Mouse (Mus musculus) lung, embryonic 14.5 days (tissue): Measurements from ENCODE around the gene Mepe. TPM values are rescaled to one million over a fixed set of nuclear protein-coding genes. Genes with fewer than 3 reads are reported as not detected.

Experiments used
- ATAC-seq: fragments of 200-750 bp; cut with Nextera tagmentation; 2 replicates; pipeline ENCODE4 v1.8.0; 2017; ENCODE audit warnings: mild to moderate bottlenecking, moderate TSS enrichment, moderate library complexity; ENCODE audit not compliant: insufficient read depth
- DNase-seq: peaks from one replicate; pipeline ENCODE4 v3.0.0-alpha.2; 2015
- H3K27ac ChIP-seq: fragments of 300-500 bp; sonication (generic); 2 replicates; pipeline ENCODE4 v1.5.1; 2014; ENCODE audit warnings: low read depth, mild to moderate bottlenecking, moderate library complexity
- H3K27me3 ChIP-seq: fragments of 300-500 bp; sonication (generic); 2 replicates; pipeline ENCODE4 v1.6.1; 2014; ENCODE audit warnings: low read length, control low read depth; ENCODE audit not compliant: insufficient read depth
- H3K36me3 ChIP-seq: fragments of 300-500 bp; sonication (generic); 2 replicates; pipeline ENCODE4 v1.6.1; 2014; ENCODE audit warnings: control low read depth; ENCODE audit not compliant: insufficient read depth
- H3K4me1 ChIP-seq: fragments of 300-500 bp; sonication (generic); 2 replicates; pipeline ENCODE4 v1.6.1; 2014; ENCODE audit warnings: antibody characterized with exemption, control low read depth; ENCODE audit not compliant: insufficient read depth
- H3K4me2 ChIP-seq: fragments of 300-500 bp; sonication (generic); 2 replicates; pipeline ENCODE4 v1.6.1; 2014; ENCODE audit warnings: mild to moderate bottlenecking
- H3K4me3 ChIP-seq: fragments of 300-500 bp; sonication (generic); 2 replicates; pipeline ENCODE4 v1.5.1; 2014; ENCODE audit warnings: low read depth, low read length
- H3K9ac ChIP-seq: fragments of 300-500 bp; sonication (generic); 2 replicates; pipeline ENCODE4 v1.6.1; 2014
- H3K9me3 ChIP-seq: fragments of 300-500 bp; sonication (generic); 2 replicates; pipeline ENCODE4 v1.6.1; 2016; ENCODE audit warnings: low read depth, low read length, control low read depth
- CTCF ChIP-seq: IDR thresholded peaks from 2 replicates; pipeline ENCODE4 v1.5.1; 2016; ENCODE audit warnings: antibody characterized with exemption, low read depth
- WGBS: fragments of 180-500 bp; shearing (Covaris S2); extraction: QIAGEN DNeasy Blood & Tissue Kit; methylation state at CpG from one replicate; pipeline ENCODE4 v1.1.7; 2014; 5-methylcytosine and 5-hydroxymethylcytosine counted together
- polyA plus RNA-seq: library from polyadenylated mRNA; unstranded; fragments of >200 nt; fragmentation: Nextera tagmentation; extraction: Ambion mirVana; gene quantifications from 2 replicates; pipeline ENCODE4 v1.2.1, GENCODE M21; 2014

Gene Mepe
- polyA plus RNA-seq, 1 experiment from 2014 or later: not detected

- Histone ChIP-seq H3K4me3 (no peak overlapping the region), H3K4me1 (no peaks in the 10 kb centered on the region), H3K9ac (no peak overlapping the region), H3K27ac (no peak overlapping the region), H3K27me3 (no peaks in the 10 kb centered on the region), H3K36me3 (no peaks in the 10 kb centered on the region), H3K9me3 (no peaks in the 10 kb centered on the region), H3K4me2 (no peak overlapping the region)
- ATAC-seq (no peak), DNase-seq (no peak)
- no peak for TF ChIP-seq CTCF
- WGBS: 74% methylated on average over 1 of the region's 1 CpGs
Observed at GRCm38 (mm10) chr5:104351041-104351440, 25.9 kb downstream of the Mepe start.

GRCm38 (mm10) chr5:104351874-104352273, 26.7 kb downstream of the Mepe start:
- Histone ChIP-seq H3K4me3 (no peak overlapping the region), H3K4me2 (no peak overlapping the region), H3K9ac (no peak overlapping the region), H3K9me3 (no peaks in the 10 kb centered on the region), H3K36me3 (no peaks in the 10 kb centered on the region), H3K27ac (peak overlapping the region; percentile 18; the same call in 1 of the 2 replicates), H3K27me3 (no peaks in the 10 kb centered on the region), H3K4me1 (no peaks in the 10 kb centered on the region)
- TF ChIP-seq CTCF: no peak
- WGBS: 32% methylated on average over 5 of the region's 5 CpGs
- ATAC-seq (no peak; the same call in 1 of the 2 replicates), DNase-seq (peak; percentile 27)

GRCm38 (mm10) chr5:104357575-104357974, 32.4 kb downstream of the Mepe start:
- 66% methylated on average over 5 of the region's 5 CpGs for WGBS
- Histone ChIP-seq H3K27me3 (no peaks in the 10 kb centered on the region), H3K4me3 (no peak overlapping the region), H3K36me3 (no peaks in the 10 kb centered on the region), H3K4me1 (no peaks in the 10 kb centered on the region), H3K4me2 (no peak overlapping the region), H3K27ac (no peak overlapping the region), H3K9me3 (no peaks in the 10 kb centered on the region), H3K9ac (no peak overlapping the region)
- DNase-seq (no peak), ATAC-seq (no peak)
- TF ChIP-seq CTCF: no peak

- DNase-seq: no peak
- Histone ChIP-seq H3K9ac (no peak overlapping the region), H3K27me3 (no peaks in the 10 kb centered on the region), H3K9me3 (no peaks in the 10 kb centered on the region), H3K4me2 (no peak overlapping the region), H3K36me3 (no peaks in the 10 kb centered on the region), H3K27ac (no peak overlapping the region), H3K4me3 (no peak overlapping the region), H3K4me1 (no peaks in the 10 kb centered on the region)
- TF ChIP-seq CTCF: no peak
- WGBS: 62% methylated on average over 7 of the region's 7 CpGs
- ATAC-seq: no peak
Observed at GRCm38 (mm10) chr5:104358592-104358991, 33.5 kb downstream of the Mepe start.

GRCm38 (mm10) chr5:104359257-104359656, 34.1 kb downstream of the Mepe start:
- Histone ChIP-seq H3K9ac (no peak overlapping the region), H3K4me2 (no peak overlapping the region), H3K4me3 (no peak overlapping the region), H3K36me3 (no peaks in the 10 kb centered on the region), H3K9me3 (no peaks in the 10 kb centered on the region), H3K4me1 (no peaks in the 10 kb centered on the region), H3K27me3 (no peaks in the 10 kb centered on the region), H3K27ac (no peak overlapping the region)
- no peak for ATAC-seq
- 62% methylated on average over 6 of the region's 6 CpGs for WGBS
- TF ChIP-seq CTCF: no peak
- DNase-seq: no peak

GRCm38 (mm10) chr5:104370580-104370979, 45.5 kb downstream of the Mepe start:
- no peaks in the 10 kb centered on the region for H3K36me3 ChIP-seq
- no peaks in the 10 kb centered on the region for H3K9me3 ChIP-seq
- H3K4me1 ChIP-seq: peaks cover 13% of the 10 kb centered on the region; the same call in 1 of the 2 replicates
- H3K27me3 ChIP-seq: no peaks in the 10 kb centered on the region
- TF ChIP-seq CTCF: no peak
- DNase-seq (no peak), ATAC-seq (no peak)
- no peak overlapping the region for H3K27ac ChIP-seq
- no peak overlapping the region for H3K9ac ChIP-seq
- H3K4me3 ChIP-seq: no peak overlapping the region
- H3K4me2 ChIP-seq: no peak overlapping the region
- 81% methylated on average over 5 of the region's 5 CpGs for WGBS

- H3K9ac ChIP-seq: no peak overlapping the region
- no peaks in the 10 kb centered on the region for H3K36me3 ChIP-seq
- H3K4me2 ChIP-seq: no peak overlapping the region
- 93% methylated on average over 4 of the region's 4 CpGs for WGBS
- no peaks in the 10 kb centered on the region for H3K9me3 ChIP-seq
- ATAC-seq (no peak), DNase-seq (no peak)
- peaks cover 13% of the 10 kb centered on the region; the same call in 1 of the 2 replicates for H3K4me1 ChIP-seq
- no peak for TF ChIP-seq CTCF
- H3K27me3 ChIP-seq: no peaks in the 10 kb centered on the region
- H3K27ac ChIP-seq: no peak overlapping the region
- no peak overlapping the region for H3K4me3 ChIP-seq
Observed at GRCm38 (mm10) chr5:104371284-104371683, 46.2 kb downstream of the Mepe start.
